Mouse (Mus musculus): Measurements from ENCODE around the gene Spata31d1d. TPM values are rescaled to one million over a fixed set of nuclear protein-coding genes. Genes with fewer than 3 reads are reported as not detected.
"Not testable (repeated sequence)": the region's sequence is repeated elsewhere in the genome, so short reads cannot be mapped to it uniquely, and the experiment has no call there.

The Spata31d1d gene
- total and polyA plus RNA-seq, 3 experiments, result not detected

GRCm38 (mm10) chr13:59722089-59722488 is 9.5 kb downstream of the Spata31d1d start:
- H3K36me3 ChIP-seq (replicated peaks in 1 of 2; ENCODE audit: control insufficient read depth in 1 of 2, insufficient read depth in 1 of 2, low read length in 1 of 2); H3K4me2 ChIP-seq (ENCODE audit: insufficient read depth, low read depth, poor library complexity, severe bottlenecking); DNase-seq (ENCODE audit: extremely low read depth); in situ Hi-C loops (cut with MboI; ENCODE audit: low pct_ligation_motif_present, low pct_unique_long_range_greater_than_20kb, low sequenced_read_pairs); H3K79me2 ChIP-seq (replicated peaks; ENCODE audit: control insufficient read depth, extremely low read depth, insufficient read depth, poor library complexity, severe bottlenecking); H3K27ac ChIP-seq (ENCODE audit: insufficient read depth, low read depth); H3K4me3 ChIP-seq (replicated peaks in 1 of 3; ENCODE audit: low read depth in 2 of 3, low read length in 2 of 3, poor library complexity in 1 of 3); H3K9me3 ChIP-seq (replicated peaks; ENCODE audit: low read length); dilution Hi-C loops (cut with MboI; ENCODE audit: extremely low pct_ligation_motif_present, extremely low pct_unique_long_range_greater_than_20kb, low sequenced_read_pairs); H3K9ac ChIP-seq (ENCODE audit: insufficient read depth, low read depth); H3K27me3 ChIP-seq (replicated peaks): not testable (repeated sequence)
- H3K4me1 ChIP-seq (ENCODE audit: control insufficient read depth in 1 of 2, insufficient read depth in 2 of 2), result peaks cover 2 to 11% of the 10 kb centered on the region in 2 experiments; a peak in 3 of 4 replicates

GRCm38 (mm10) chr13:59719475-59719874 is 12.1 kb downstream of the Spata31d1d start:
- no peak for DNase-seq (ENCODE audit: extremely low read depth)
- H3K4me1 ChIP-seq (ENCODE audit: control insufficient read depth in 1 of 2, insufficient read depth in 2 of 2), result peaks cover 6 to 20% of the 10 kb centered on the region in 2 experiments
- no peak overlapping the region for H3K4me3 ChIP-seq (replicated peaks in 1 of 3; ENCODE audit: low read depth in 2 of 3, low read length in 2 of 3, poor library complexity in 1 of 3)
- H3K27ac ChIP-seq (ENCODE audit: insufficient read depth, low read depth), result no peak overlapping the region
- TF ChIP-seq PAX5 (IDR thresholded peaks at IDR 0.05; ENCODE audit: low read length) (no peak), ELF1 (IDR thresholded peaks at IDR 0.05; ENCODE audit: low read depth, low read length) (no peak), HCFC1 (IDR thresholded peaks at IDR 0.05; ENCODE audit: low read depth, low read length) (no peak), KAT2A (IDR thresholded peaks at IDR 0.05; ENCODE audit: insufficient replicate concordance, low read length) (no peak), RAD21 (IDR thresholded peaks at IDR 0.05; ENCODE audit: low read depth, low read length) (no peak), POLR2AphosphoS2 (IDR thresholded peaks at IDR 0.05; ENCODE audit: low read depth, low read length) (no peak)
- H3K27me3 ChIP-seq (replicated peaks), result peaks cover 2% of the 10 kb centered on the region
- H3K9ac ChIP-seq (ENCODE audit: insufficient read depth, low read depth), result no peak overlapping the region
- in situ Hi-C loops (cut with MboI; ENCODE audit: low pct_ligation_motif_present, low pct_unique_long_range_greater_than_20kb, low sequenced_read_pairs), result no loop called here
- H3K36me3 ChIP-seq (replicated peaks in 1 of 2; ENCODE audit: control insufficient read depth in 1 of 2, insufficient read depth in 1 of 2, low read length in 1 of 2), result no peaks in the 10 kb centered on the region
- H3K4me2 ChIP-seq (ENCODE audit: insufficient read depth, low read depth, poor library complexity, severe bottlenecking), result peak overlapping the region; percentile 41; the same call in 1 of the 2 replicates
- H3K9me3 ChIP-seq (replicated peaks; ENCODE audit: low read length), result no peaks in the 10 kb centered on the region
- no peaks in the 10 kb centered on the region for H3K79me2 ChIP-seq (replicated peaks; ENCODE audit: control insufficient read depth, extremely low read depth, insufficient read depth, poor library complexity, severe bottlenecking)
- dilution Hi-C loops (cut with MboI; ENCODE audit: extremely low pct_ligation_motif_present, extremely low pct_unique_long_range_greater_than_20kb, low sequenced_read_pairs), result no loop called here

- H3K27me3 ChIP-seq (replicated peaks); dilution Hi-C loops (cut with MboI; ENCODE audit: extremely low pct_ligation_motif_present, extremely low pct_unique_long_range_greater_than_20kb, low sequenced_read_pairs); H3K79me2 ChIP-seq (replicated peaks; ENCODE audit: control insufficient read depth, extremely low read depth, insufficient read depth, poor library complexity, severe bottlenecking); H3K36me3 ChIP-seq (replicated peaks in 1 of 2; ENCODE audit: control insufficient read depth in 1 of 2, insufficient read depth in 1 of 2, low read length in 1 of 2); H3K9ac ChIP-seq (ENCODE audit: insufficient read depth, low read depth); H3K9me3 ChIP-seq (replicated peaks; ENCODE audit: low read length); in situ Hi-C loops (cut with MboI; ENCODE audit: low pct_ligation_motif_present, low pct_unique_long_range_greater_than_20kb, low sequenced_read_pairs); H3K4me3 ChIP-seq (replicated peaks in 1 of 3; ENCODE audit: low read depth in 2 of 3, low read length in 2 of 3, poor library complexity in 1 of 3); H3K27ac ChIP-seq (ENCODE audit: insufficient read depth, low read depth): not testable (repeated sequence)
- peaks cover 11 to 25% of the 10 kb centered on the region in 2 experiments for H3K4me1 ChIP-seq (ENCODE audit: control insufficient read depth in 1 of 2, insufficient read depth in 2 of 2)
- peak overlapping the region; percentile 41 for H3K4me2 ChIP-seq (ENCODE audit: insufficient read depth, low read depth, poor library complexity, severe bottlenecking)
- DNase-seq (ENCODE audit: extremely low read depth), result peak; percentile 20
- TF ChIP-seq BHLHE40 (IDR thresholded peaks at IDR 0.05; ENCODE audit: low read depth, low read length) (0 out of 2 replicates have a peak, but pooled peaks have one; percentile 34), EP300 (IDR thresholded peaks at IDR 0.05; ENCODE audit: low read length) (0 out of 2 replicates have a peak, but pooled peaks have one; percentile 24)
These were observed 12.6 kb downstream of the Spata31d1d start for GRCm38 (mm10) chr13:59718857-59719440.
